Mouse (Mus musculus): Measurements from ENCODE around the gene Pspc1.

- TF ChIP-seq CTCF (IDR thresholded peaks at IDR 0.05; ENCODE audit: insufficient read depth, low read depth, low read length) (no peak), POLR2A (IDR thresholded peaks at IDR 0.05; ENCODE audit: insufficient read depth, low read depth, low read length) (no peak)
Measured at GRCm38 (mm10) chr14:56778933-56779300, 801 bp upstream of the Pspc1 start.
